Mouse (Mus musculus): ENCODE measurements around the gene Ces1f. TPM values are rescaled to one million over a fixed set of nuclear protein-coding genes. Genes with fewer than 3 reads are reported as not detected.
"Not testable (repeated sequence)": the region's sequence is repeated elsewhere in the genome, so short reads cannot be mapped to it uniquely, and the experiment has no call there.

Gene Ces1f
- polyA plus RNA-seq, 1 experiment from 2014 or later, result 0.15 TPM

GRCm38 (mm10) chr8:93246057-93246456, 33.5 kb downstream of the Ces1f start:
- ATAC-seq, result no peak
- Histone ChIP-seq H3K4me3 (no peak overlapping the region), H3K4me2 (no peak overlapping the region), H3K9ac (no peak overlapping the region), H3K27ac (no peak overlapping the region), H3K4me1 (no peaks in the 10 kb centered on the region), H3K27me3 (replicated peaks) (no peaks in the 10 kb centered on the region), H3K36me3 (no peaks in the 10 kb centered on the region), H3K9me3 (replicated peaks) (no peaks in the 10 kb centered on the region)
- 65% methylated on average over 2 of the region's 2 CpGs for WGBS (ENCODE audit: insufficient replicate concordance)

GRCm38 (mm10) chr8:93239884-93240283, 39.7 kb downstream of the Ces1f start:
- Histone ChIP-seq H3K27ac (no peak overlapping the region), H3K4me2 (no peak overlapping the region), H3K4me1 (no peaks in the 10 kb centered on the region), H3K9me3 (replicated peaks) (no peaks in the 10 kb centered on the region), H3K9ac (no peak overlapping the region), H3K36me3 (no peaks in the 10 kb centered on the region), H3K27me3 (replicated peaks) (no peaks in the 10 kb centered on the region), H3K4me3 (no peak overlapping the region)
- no peak for ATAC-seq

- Histone ChIP-seq H3K27me3 (replicated peaks) (no peaks in the 10 kb centered on the region), H3K4me2 (no peak overlapping the region), H3K27ac (no peak overlapping the region), H3K9me3 (replicated peaks) (no peaks in the 10 kb centered on the region), H3K36me3 (no peaks in the 10 kb centered on the region), H3K9ac (no peak overlapping the region), H3K4me1 (no peaks in the 10 kb centered on the region), H3K4me3 (no peak overlapping the region)
- 66% methylated on average over 1 of the region's 1 CpGs for WGBS (ENCODE audit: insufficient replicate concordance)
- no peak for ATAC-seq
Measured at GRCm38 (mm10) chr8:93235681-93236080, 43.9 kb downstream of the Ces1f start.

GRCm38 (mm10) chr8:93234706-93235105, 44.8 kb downstream of the Ces1f start:
- Histone ChIP-seq H3K4me3 (no peak overlapping the region), H3K4me2 (no peak overlapping the region), H3K36me3 (no peaks in the 10 kb centered on the region), H3K4me1 (no peaks in the 10 kb centered on the region), H3K9ac (no peak overlapping the region), H3K27me3 (replicated peaks) (no peaks in the 10 kb centered on the region), H3K27ac (no peak overlapping the region), H3K9me3 (replicated peaks) (no peaks in the 10 kb centered on the region)
- no peak for ATAC-seq
- WGBS (ENCODE audit: insufficient replicate concordance), result 57% methylated on average over 1 of the region's 1 CpGs

GRCm38 (mm10) chr8:93234068-93234467, 45.5 kb downstream of the Ces1f start:
- H3K36me3 ChIP-seq, result no peaks in the 10 kb centered on the region
- no peak overlapping the region for H3K4me2 ChIP-seq
- ATAC-seq, result 0 out of 2 replicates have a peak, but pooled peaks have one; percentile 18
- H3K9me3 ChIP-seq (replicated peaks), result no peaks in the 10 kb centered on the region
- no peak overlapping the region for H3K4me3 ChIP-seq
- no peaks in the 10 kb centered on the region for H3K27me3 ChIP-seq (replicated peaks)
- no peak overlapping the region for H3K27ac ChIP-seq
- no peaks in the 10 kb centered on the region for H3K4me1 ChIP-seq
- no peak overlapping the region for H3K9ac ChIP-seq
- WGBS (ENCODE audit: insufficient replicate concordance), result 59% methylated on average over 6 of the region's 6 CpGs

- no peak within 1 kb of the TSS for H3K9ac ChIP-seq
- H3K4me2 ChIP-seq, result no peak within 1 kb of the TSS
- ATAC-seq, result no peak
- no peaks in the 10 kb centered on the region for H3K36me3 ChIP-seq
- no peaks in the 10 kb centered on the region for H3K4me1 ChIP-seq
- no peak within 1 kb of the TSS for H3K27ac ChIP-seq
- no peak within 1 kb of the TSS for H3K4me3 ChIP-seq
- no peaks in the 10 kb centered on the region for H3K27me3 ChIP-seq (replicated peaks)
- no peaks in the 10 kb centered on the region for H3K9me3 ChIP-seq (replicated peaks)
Measured at GRCm38 (mm10) chr8:93229446-93229845, 50.1 kb downstream of the Ces1f start, which contains the start of gene Ces1e. Gene Ces1e, minus strand, starts transcription at chr8:93229619.

GRCm38 (mm10) chr8:93228673-93229370, 50.7 kb downstream of the Ces1f start:
- Histone ChIP-seq H3K36me3 (no peaks in the 10 kb centered on the region), H3K4me3 (no peak overlapping the region), H3K9me3 (replicated peaks) (no peaks in the 10 kb centered on the region), H3K27ac (no peak overlapping the region), H3K9ac (no peak overlapping the region), H3K4me2 (no peak overlapping the region), H3K27me3 (replicated peaks) (no peaks in the 10 kb centered on the region), H3K4me1 (no peaks in the 10 kb centered on the region)
- ATAC-seq, result no peak
- WGBS (ENCODE audit: insufficient replicate concordance), result 51% methylated on average over 11 of the region's 11 CpGs

- H3K4me2 ChIP-seq; H3K27me3 ChIP-seq (replicated peaks); H3K4me3 ChIP-seq; H3K9me3 ChIP-seq (replicated peaks); H3K9ac ChIP-seq; H3K36me3 ChIP-seq; H3K4me1 ChIP-seq; H3K27ac ChIP-seq; ATAC-seq: not testable (repeated sequence)
- 77% methylated on average over 1 of the region's 1 CpGs for WGBS (ENCODE audit: insufficient replicate concordance)
Measured at GRCm38 (mm10) chr8:93226471-93226870, 53.1 kb downstream of the Ces1f start.

GRCm38 (mm10) chr8:93221896-93222295, 57.7 kb downstream of the Ces1f start:
- Histone ChIP-seq H3K4me2 (no peak overlapping the region), H3K27ac (no peak overlapping the region), H3K36me3 (no peaks in the 10 kb centered on the region), H3K9ac (no peak overlapping the region), H3K4me1 (no peaks in the 10 kb centered on the region), H3K27me3 (replicated peaks) (no peaks in the 10 kb centered on the region), H3K9me3 (replicated peaks) (no peaks in the 10 kb centered on the region), H3K4me3 (no peak overlapping the region)
- WGBS (ENCODE audit: insufficient replicate concordance), result 64% methylated on average over 3 of the region's 3 CpGs
- ATAC-seq, result no peak

- no peak overlapping the region for H3K4me2 ChIP-seq
- no peaks in the 10 kb centered on the region for H3K36me3 ChIP-seq
- H3K9me3 ChIP-seq (replicated peaks), result no peaks in the 10 kb centered on the region
- no peak overlapping the region for H3K9ac ChIP-seq
- no peaks in the 10 kb centered on the region for H3K4me1 ChIP-seq
- no peak overlapping the region for H3K27ac ChIP-seq
- no peak overlapping the region for H3K4me3 ChIP-seq
- ATAC-seq, result no peak
- H3K27me3 ChIP-seq (replicated peaks), result no peaks in the 10 kb centered on the region
- 64% methylated on average over 4 of the region's 4 CpGs for WGBS (ENCODE audit: insufficient replicate concordance)
Measured at GRCm38 (mm10) chr8:93217867-93218266, 61.7 kb downstream of the Ces1f start.

- Histone ChIP-seq H3K27me3 (replicated peaks) (no peaks in the 10 kb centered on the region), H3K4me1 (no peaks in the 10 kb centered on the region), H3K36me3 (no peaks in the 10 kb centered on the region), H3K9me3 (replicated peaks) (no peaks in the 10 kb centered on the region), H3K4me2 (no peak overlapping the region), H3K4me3 (no peak overlapping the region), H3K27ac (no peak overlapping the region), H3K9ac (no peak overlapping the region)
- ATAC-seq, result no peak
- 62% methylated on average over 1 of the region's 1 CpGs for WGBS (ENCODE audit: insufficient replicate concordance)
Measured at GRCm38 (mm10) chr8:93217375-93217774, 62.2 kb downstream of the Ces1f start.

- Histone ChIP-seq H3K9ac (no peak overlapping the region), H3K27me3 (replicated peaks) (no peaks in the 10 kb centered on the region), H3K27ac (no peak overlapping the region), H3K4me3 (no peak overlapping the region), H3K36me3 (no peaks in the 10 kb centered on the region), H3K9me3 (replicated peaks) (no peaks in the 10 kb centered on the region), H3K4me1 (no peaks in the 10 kb centered on the region), H3K4me2 (no peak overlapping the region)
- ATAC-seq, result no peak
Measured at GRCm38 (mm10) chr8:93211091-93211490, 68.5 kb downstream of the Ces1f start.
